Mouse (Mus musculus) hematopoietic stem cell, adult 5-6 weeks (primary cell): ENCODE data around the gene Npas3. TPM values are rescaled to one million over a fixed set of nuclear protein-coding genes. Genes with fewer than 3 reads are reported as not detected.

Experiments
- ATAC-seq, 2 experiments: fragments of 125-278 bp in 1 of 2; replicated peaks in 1 of 2; 2 replicates each; pipeline ENCODE4 v1.8.0; 2016 to 2017; ENCODE audit warnings: inconsistent platforms in 2 of 2, mild to moderate bottlenecking in 2 of 2, moderate number of reproducible peaks in 2 of 2, low read depth in 1 of 2, moderate TSS enrichment in 1 of 2; ENCODE audit not compliant: low FRiP score in 2 of 2, poor library complexity in 2 of 2, severe bottlenecking in 2 of 2, insufficient read depth in 1 of 2, low TSS enrichment in 1 of 2
- total RNA-seq: library from RNA; stranded (forward); fragments of 172-1452, 232-1000 nt; gene quantifications from 2 replicates; pipeline ENCODE4 v1.2.3, GENCODE M21; 2017

The Npas3 gene
- total RNA-seq, 1 experiment from 2014 or later: not detected

GRCm38 (mm10) chr12:54015304-54015703 is 766.8 kb downstream of the Npas3 start:
- no peak for ATAC-seq

- no peak for ATAC-seq
Observed at GRCm38 (mm10) chr12:54017949-54018348, 769.5 kb downstream of the Npas3 start.

- no peak for ATAC-seq
Observed at GRCm38 (mm10) chr12:54019979-54020378, 771.5 kb downstream of the Npas3 start.

GRCm38 (mm10) chr12:54034666-54035346 is 786.3 kb downstream of the Npas3 start:
- no peak for ATAC-seq

GRCm38 (mm10) chr12:54037602-54038001 is 789.1 kb downstream of the Npas3 start:
- no peak for ATAC-seq

GRCm38 (mm10) chr12:54042996-54043544 is 794.6 kb downstream of the Npas3 start:
- no peak for ATAC-seq

GRCm38 (mm10) chr12:54044606-54045334 is 796.3 kb downstream of the Npas3 start:
- ATAC-seq: no peak

- ATAC-seq: no peak
Observed at GRCm38 (mm10) chr12:54045360-54045759, 796.9 kb downstream of the Npas3 start.

GRCm38 (mm10) chr12:54046824-54047223 is 798.3 kb downstream of the Npas3 start:
- ATAC-seq: no peak

- ATAC-seq: no peak
Observed at GRCm38 (mm10) chr12:54048126-54048525, 799.6 kb downstream of the Npas3 start.

GRCm38 (mm10) chr12:54049926-54050325 is 801.4 kb downstream of the Npas3 start:
- ATAC-seq: no peak

GRCm38 (mm10) chr12:54052939-54053338 is 804.5 kb downstream of the Npas3 start:
- ATAC-seq: no peak

GRCm38 (mm10) chr12:54053598-54053997 is 805.1 kb downstream of the Npas3 start:
- no peak for ATAC-seq

- ATAC-seq: peak in 1 of 2 experiments; percentile 64; a peak in 2 of 4 replicates
Observed at GRCm38 (mm10) chr12:54060732-54061131, 812.3 kb downstream of the Npas3 start.

- no peak for ATAC-seq
Observed at GRCm38 (mm10) chr12:54061168-54061567, 812.7 kb downstream of the Npas3 start.

- ATAC-seq: no peak
Observed at GRCm38 (mm10) chr12:54064986-54065385, 816.5 kb downstream of the Npas3 start.

- ATAC-seq: no peak
Observed at GRCm38 (mm10) chr12:54065607-54066006, 817.1 kb downstream of the Npas3 start.

- ATAC-seq: 0 out of 4 replicates have a peak, but pooled peaks have one; percentile 12 to 34
Observed at GRCm38 (mm10) chr12:54067419-54067818, 818.9 kb downstream of the Npas3 start.
